Mouse (Mus musculus) thymus, adult 2 months (tissue): ENCODE measurements around the gene Zfp609. TPM values are rescaled to one million over a fixed set of nuclear protein-coding genes. Genes with fewer than 3 reads are reported as not detected.

Experiments used
- DNase-seq: peaks from one replicate; pipeline ENCODE4 v3.0.0; 2021
- H3K27ac ChIP-seq: fragments of 200-500 bp; 2 replicates; pipeline ENCODE4 v1.5.1; 2012; ENCODE audit warnings: low read length, control low read depth; ENCODE audit not compliant: control insufficient read depth, insufficient read depth
- H3K27me3 ChIP-seq: fragments of 200-500 bp; 2 replicates; pipeline ENCODE4 v1.6.1; 2012; ENCODE audit warnings: mild to moderate bottlenecking, low read length, moderate library complexity, mixed read lengths; ENCODE audit not compliant: control insufficient read depth, insufficient read depth
- H3K36me3 ChIP-seq: fragments of 200-500 bp; 2 replicates; pipeline ENCODE4 v1.6.1; 2012; ENCODE audit warnings: mild to moderate bottlenecking, low read length, moderate library complexity; ENCODE audit not compliant: control insufficient read depth, insufficient read depth
- H3K4me1 ChIP-seq: fragments of 200-500 bp; replicated peaks from 2 replicates; pipeline ENCODE4 v1.6.1; 2012; ENCODE audit warnings: low read length; ENCODE audit not compliant: control insufficient read depth, insufficient read depth
- H3K4me3 ChIP-seq: fragments of 200-500 bp; 2 replicates; pipeline ENCODE4 v1.5.1; 2012; ENCODE audit warnings: mild to moderate bottlenecking, low read length, control low read depth, moderate library complexity; ENCODE audit not compliant: control insufficient read depth, insufficient read depth
- CTCF ChIP-seq: fragments of 200-500 bp; IDR thresholded peaks from 2 replicates; pipeline ENCODE4 v1.5.1; 2012; ENCODE audit warnings: mild to moderate bottlenecking, control low read depth, low read length, moderate library complexity, borderline replicate concordance; ENCODE audit not compliant: control insufficient read depth, poor library complexity, insufficient read depth; ENCODE audit errors: extremely low read depth
- POLR2A ChIP-seq: fragments of 200-500 bp; IDR thresholded peaks from 2 replicates; pipeline ENCODE4 v1.6.1; 2012; ENCODE audit warnings: mild to moderate bottlenecking, low read length, control low read depth, moderate library complexity; ENCODE audit not compliant: control insufficient read depth, poor library complexity, insufficient read depth; ENCODE audit errors: extremely low read depth
- WGBS: fragments of 180-500 bp; shearing (Covaris S2); methylation state at CpG from one replicate; pipeline ENCODE4 v1.1.7; 2018; 5-methylcytosine and 5-hydroxymethylcytosine counted together
- polyA plus RNA-seq: library from polyadenylated mRNA; depleted of rRNA; stranded (reverse); fragments of >200 nt; gene quantifications from 2 replicates; pipeline ENCODE4 v1.2.3, GENCODE M21; 2012

Zfp609 gene
- polyA plus RNA-seq, 1 experiment, result 8.0 TPM

DNA sequence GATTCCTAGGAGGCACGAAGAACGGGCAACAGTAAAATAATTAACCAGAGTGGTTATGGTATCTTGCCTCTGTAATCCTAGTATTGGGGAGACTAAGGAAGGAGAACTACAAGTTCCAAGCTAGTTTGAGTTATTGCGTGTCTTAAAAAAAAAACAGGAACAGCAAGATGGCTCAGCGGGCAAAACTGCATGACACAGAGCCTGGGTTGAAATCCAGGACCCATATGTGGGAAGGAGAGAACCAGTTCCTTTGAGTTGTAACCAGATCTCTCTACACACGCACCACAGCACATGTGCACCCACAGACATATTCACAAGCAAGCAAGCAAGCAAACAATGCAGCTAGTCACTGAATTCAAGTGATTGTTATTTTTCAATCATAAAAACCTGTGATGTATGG lies 81.9 kb downstream of the Zfp609 start:
- no peak for TF ChIP-seq CTCF
- TF ChIP-seq POLR2A, result no peak
- H3K27ac ChIP-seq, result no peak overlapping the region
- WGBS, result 83% methylated on average over 5 of the region's 5 CpGs
- no peak for DNase-seq
- H3K36me3 ChIP-seq, result no peaks in the 10 kb centered on the region
- no peaks in the 10 kb centered on the region for H3K27me3 ChIP-seq
- no peak overlapping the region for H3K4me3 ChIP-seq
- no peaks in the 10 kb centered on the region for H3K4me1 ChIP-seq

DNA sequence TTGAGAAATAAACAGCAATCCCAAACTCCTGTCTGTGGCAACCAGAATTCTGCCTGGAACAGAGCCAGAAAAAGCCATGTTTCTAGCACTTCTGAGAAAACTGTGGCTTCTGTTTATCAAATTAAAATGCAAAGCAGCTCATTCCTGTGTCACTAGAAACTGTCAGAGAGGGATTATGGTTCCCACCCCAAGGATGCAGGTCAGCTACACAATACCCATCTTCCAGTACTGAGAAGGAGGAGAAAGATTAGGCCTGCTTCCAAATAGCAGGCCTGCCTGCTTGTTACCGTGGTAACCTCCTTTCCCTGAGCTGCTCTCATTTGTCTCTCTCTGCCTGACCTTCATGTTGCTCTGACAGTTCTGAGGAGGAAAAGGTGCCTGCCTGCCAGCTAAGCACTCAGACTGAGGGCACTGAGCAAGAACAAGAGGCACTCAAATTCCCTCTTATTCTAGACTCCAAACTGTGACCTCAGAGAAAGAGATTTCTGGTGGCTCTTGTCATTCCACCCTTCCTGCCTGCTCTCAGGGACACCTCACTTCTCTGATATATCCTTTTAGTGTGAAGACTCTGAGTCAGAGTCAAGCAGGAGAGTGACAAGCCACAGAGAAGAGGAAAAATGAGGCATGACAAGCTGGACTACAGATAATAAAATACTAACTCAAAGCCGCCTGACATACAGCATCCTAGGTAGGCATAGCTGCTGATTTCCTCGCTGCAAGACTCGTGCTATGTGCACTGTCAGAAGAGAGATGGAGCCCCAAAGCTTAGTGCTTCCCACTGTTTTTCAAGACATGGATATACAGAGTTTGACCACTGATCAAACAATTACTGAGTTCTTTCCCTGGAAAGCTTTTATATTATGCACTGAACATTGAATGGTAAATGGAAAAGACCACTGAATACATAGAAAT lies 82.9 kb downstream of the Zfp609 start:
- no peaks in the 10 kb centered on the region for H3K27me3 ChIP-seq
- no peaks in the 10 kb centered on the region for H3K36me3 ChIP-seq
- no peaks in the 10 kb centered on the region for H3K4me1 ChIP-seq
- H3K4me3 ChIP-seq, result no peak overlapping the region
- no peak overlapping the region for H3K27ac ChIP-seq
- TF ChIP-seq CTCF, result no peak
- WGBS, result 82% methylated on average over 4 of the region's 4 CpGs
- DNase-seq, result no peak

DNA sequence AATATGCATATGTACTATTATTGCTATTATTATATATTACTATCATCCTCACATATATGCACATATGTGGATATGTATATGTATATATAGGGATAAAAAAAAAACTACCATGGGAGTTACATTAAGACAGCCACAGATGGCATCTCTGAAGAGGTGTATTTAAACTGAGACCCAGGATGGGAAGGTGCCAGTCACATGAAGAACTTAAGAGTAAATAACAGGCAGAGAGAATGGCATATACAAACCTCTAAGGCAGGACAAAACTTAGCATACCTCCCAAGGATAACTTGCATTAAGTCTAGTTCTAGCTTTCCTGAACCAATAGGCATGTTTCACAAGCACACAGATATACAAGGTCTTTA lies 83.6 kb downstream of the Zfp609 start:
- Histone ChIP-seq H3K4me3 (no peak overlapping the region), H3K27ac (no peak overlapping the region), H3K27me3 (no peaks in the 10 kb centered on the region), H3K4me1 (no peaks in the 10 kb centered on the region), H3K36me3 (no peaks in the 10 kb centered on the region)
- TF ChIP-seq POLR2A, result no peak
- TF ChIP-seq CTCF, result no peak
- DNase-seq, result no peak

DNA sequence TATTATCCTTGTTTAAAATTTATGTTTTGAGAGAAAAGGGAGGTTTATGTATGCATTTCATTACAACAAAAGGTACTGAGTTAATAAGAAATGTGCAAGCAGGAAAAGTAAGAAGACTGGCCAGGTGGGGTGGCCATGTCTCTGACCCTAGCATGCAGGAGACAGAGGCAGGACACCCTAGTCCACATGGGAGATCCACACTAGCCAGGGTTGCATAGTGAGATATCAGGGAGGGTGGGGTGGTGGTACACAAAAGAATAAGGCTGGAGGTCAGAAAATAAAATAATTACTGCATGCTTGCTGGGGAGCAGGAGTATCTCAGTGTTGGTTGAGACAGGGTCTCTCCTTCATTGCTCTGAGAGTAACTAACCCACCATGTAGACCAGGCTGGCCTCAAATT lies 84.0 kb downstream of the Zfp609 start:
- H3K4me1 ChIP-seq, result no peaks in the 10 kb centered on the region
- H3K27ac ChIP-seq, result no peak overlapping the region
- no peak for TF ChIP-seq CTCF
- TF ChIP-seq POLR2A, result no peak
- H3K4me3 ChIP-seq, result no peak overlapping the region
- DNase-seq, result no peak
- no peaks in the 10 kb centered on the region for H3K36me3 ChIP-seq
- H3K27me3 ChIP-seq, result no peaks in the 10 kb centered on the region

DNA sequence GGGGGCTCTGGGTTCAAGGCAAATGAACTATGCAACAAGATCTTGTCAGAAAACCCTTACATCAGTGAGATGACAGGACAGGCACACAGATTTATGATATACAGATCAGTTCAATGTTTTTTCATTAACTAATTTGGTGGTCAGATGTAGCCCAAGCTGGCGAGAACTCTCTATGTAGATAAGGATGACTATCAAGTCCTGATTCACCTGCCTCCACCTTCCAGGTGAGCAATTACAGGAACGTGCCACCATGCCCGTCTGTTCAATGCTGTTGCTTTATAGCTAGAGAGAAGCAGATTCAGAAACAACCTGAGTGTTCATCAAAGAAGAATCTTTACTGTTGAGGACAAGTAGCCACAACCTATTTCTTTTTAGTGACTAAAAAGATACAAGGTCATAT lies 84.6 kb downstream of the Zfp609 start:
- Histone ChIP-seq H3K36me3 (no peaks in the 10 kb centered on the region), H3K27ac (no peak overlapping the region), H3K4me1 (no peaks in the 10 kb centered on the region), H3K4me3 (no peak overlapping the region), H3K27me3 (no peaks in the 10 kb centered on the region)
- no peak for DNase-seq
- WGBS, result 90% methylated on average over 3 of the region's 3 CpGs
- TF ChIP-seq CTCF, result no peak
- TF ChIP-seq POLR2A, result no peak

DNA sequence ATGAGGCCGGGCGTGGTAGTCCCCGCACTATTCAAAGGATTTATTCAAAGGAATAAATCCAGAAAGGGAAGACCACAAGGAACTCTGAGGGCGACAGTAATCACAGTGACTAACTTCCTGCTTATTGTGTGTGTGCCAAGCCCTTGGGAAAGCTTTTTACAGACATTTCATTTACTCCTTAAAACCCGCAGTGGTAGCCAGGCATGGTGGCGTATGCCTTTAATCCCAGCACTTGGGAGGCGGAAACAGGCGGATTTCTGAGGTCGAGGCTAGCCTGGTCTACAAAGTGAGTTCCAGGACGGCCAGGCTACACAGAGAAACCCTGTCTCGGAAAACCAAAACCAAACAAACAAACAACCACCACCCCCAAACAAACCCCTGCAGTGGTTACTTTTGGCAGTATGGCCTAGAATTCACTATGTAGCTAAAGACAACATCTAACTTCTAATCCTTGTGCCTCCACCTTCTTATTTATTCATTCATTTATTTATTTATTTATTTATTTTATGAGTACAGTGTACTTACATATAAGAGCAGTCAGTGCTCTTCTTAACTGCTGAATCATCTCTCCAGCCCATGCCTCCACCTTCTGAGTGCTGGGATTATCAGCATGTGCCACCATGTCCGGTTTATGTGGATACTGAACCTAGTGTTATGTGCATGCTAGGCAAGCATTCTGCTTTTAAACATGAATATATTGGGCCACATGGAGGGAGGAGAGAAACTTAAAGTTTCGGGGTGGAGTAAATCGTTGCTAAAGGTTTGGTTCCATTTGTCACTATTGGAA lies 86.1 kb downstream of the Zfp609 start:
- Histone ChIP-seq H3K4me3 (no peak overlapping the region), H3K36me3 (no peaks in the 10 kb centered on the region), H3K27ac (no peak overlapping the region), H3K4me1 (no peaks in the 10 kb centered on the region), H3K27me3 (no peaks in the 10 kb centered on the region)
- no peak for DNase-seq
- 96% methylated on average over 14 of the region's 14 CpGs for WGBS
- TF ChIP-seq CTCF (no peak), POLR2A (no peak)
